Mouse (Mus musculus): ENCODE measurements around the gene Krtap4-8. TPM values are rescaled to one million over a fixed set of nuclear protein-coding genes. Genes with fewer than 3 reads are reported as not detected.

Gene Krtap4-8
- polyA plus RNA-seq, 1 experiment from 2014 or later = not detected

GRCm38 (mm10) chr11:99768410-99768809 lies 12.1 kb downstream of the Krtap4-8 start:
- no peaks in the 10 kb centered on the region for H3K9me3 ChIP-seq (replicated peaks; ENCODE audit: control insufficient read depth, low read length)
- ATAC-seq (ENCODE audit: low read depth) = no peak
- H3K9ac ChIP-seq (ENCODE audit: low read depth, low read length) = no peak overlapping the region
- H3K4me3 ChIP-seq (ENCODE audit: low read depth, low read length) = no peak overlapping the region
- H3K27me3 ChIP-seq (ENCODE audit: control insufficient read depth, insufficient read depth, low read depth, low read length) = no peaks in the 10 kb centered on the region
- H3K27ac ChIP-seq (ENCODE audit: low read length) = no peak overlapping the region
- 50% methylated on average over 2 of the region's 2 CpGs for WGBS (ENCODE audit: insufficient replicate concordance)
- no peaks in the 10 kb centered on the region for H3K4me1 ChIP-seq (ENCODE audit: control insufficient read depth, low read depth, low read length)
- H3K4me2 ChIP-seq (ENCODE audit: low read depth, low read length) = no peak overlapping the region
- no peaks in the 10 kb centered on the region for H3K36me3 ChIP-seq (ENCODE audit: control insufficient read depth, insufficient read depth)

- no peak overlapping the region for H3K9ac ChIP-seq (ENCODE audit: low read depth, low read length)
- H3K27me3 ChIP-seq (ENCODE audit: control insufficient read depth, insufficient read depth, low read depth, low read length) = no peaks in the 10 kb centered on the region
- no peak overlapping the region for H3K4me2 ChIP-seq (ENCODE audit: low read depth, low read length)
- H3K36me3 ChIP-seq (ENCODE audit: control insufficient read depth, insufficient read depth) = no peaks in the 10 kb centered on the region
- WGBS (ENCODE audit: insufficient replicate concordance) = 50% methylated on average over 1 of the region's 1 CpGs
- no peaks in the 10 kb centered on the region for H3K9me3 ChIP-seq (replicated peaks; ENCODE audit: control insufficient read depth, low read length)
- no peak overlapping the region for H3K4me3 ChIP-seq (ENCODE audit: low read depth, low read length)
- H3K4me1 ChIP-seq (ENCODE audit: control insufficient read depth, low read depth, low read length) = no peaks in the 10 kb centered on the region
- ATAC-seq (ENCODE audit: low read depth) = no peak
- no peak overlapping the region for H3K27ac ChIP-seq (ENCODE audit: low read length)
Measured at GRCm38 (mm10) chr11:99758877-99759276, 21.6 kb downstream of the Krtap4-8 start.

GRCm38 (mm10) chr11:99743985-99744384 lies 36.5 kb downstream of the Krtap4-8 start:
- 62% methylated on average over 3 of the region's 3 CpGs for WGBS (ENCODE audit: insufficient replicate concordance)
- no peak for ATAC-seq (ENCODE audit: low read depth)
- no peaks in the 10 kb centered on the region for H3K9me3 ChIP-seq (replicated peaks; ENCODE audit: control insufficient read depth, low read length)
- no peaks in the 10 kb centered on the region for H3K27me3 ChIP-seq (ENCODE audit: control insufficient read depth, insufficient read depth, low read depth, low read length)
- H3K4me2 ChIP-seq (ENCODE audit: low read depth, low read length) = no peak overlapping the region
- H3K4me1 ChIP-seq (ENCODE audit: control insufficient read depth, low read depth, low read length) = no peaks in the 10 kb centered on the region
- no peak overlapping the region for H3K4me3 ChIP-seq (ENCODE audit: low read depth, low read length)
- H3K27ac ChIP-seq (ENCODE audit: low read length) = no peak overlapping the region
- H3K36me3 ChIP-seq (ENCODE audit: control insufficient read depth, insufficient read depth) = no peaks in the 10 kb centered on the region
- H3K9ac ChIP-seq (ENCODE audit: low read depth, low read length) = no peak overlapping the region

- no peaks in the 10 kb centered on the region for H3K36me3 ChIP-seq (ENCODE audit: control insufficient read depth, insufficient read depth)
- H3K4me1 ChIP-seq (ENCODE audit: control insufficient read depth, low read depth, low read length) = no peaks in the 10 kb centered on the region
- H3K27me3 ChIP-seq (ENCODE audit: control insufficient read depth, insufficient read depth, low read depth, low read length) = no peaks in the 10 kb centered on the region
- no peak within 1 kb of the TSS for H3K27ac ChIP-seq (ENCODE audit: low read length)
- H3K4me3 ChIP-seq (ENCODE audit: low read depth, low read length) = no peak within 1 kb of the TSS
- H3K4me2 ChIP-seq (ENCODE audit: low read depth, low read length) = no peak within 1 kb of the TSS
- H3K9me3 ChIP-seq (replicated peaks; ENCODE audit: control insufficient read depth, low read length) = no peaks in the 10 kb centered on the region
- no peak for ATAC-seq (ENCODE audit: low read depth)
- WGBS (ENCODE audit: insufficient replicate concordance) = 42% methylated on average over 2 of the region's 2 CpGs
- no peak within 1 kb of the TSS for H3K9ac ChIP-seq (ENCODE audit: low read depth, low read length)
Measured at GRCm38 (mm10) chr11:99734190-99734589, 46.3 kb downstream of the Krtap4-8 start, which contains the start of gene Gm14180. Gene Gm14180, minus strand, starts transcription at chr11:99734290.

Other genes with a start within 250 kb of the Krtap4-8 start
- gene Krt40, start 237.5 kb downstream of the Krtap4-8 start, polyA plus RNA-seq (2015; fragmentation: Nextera tagmentation; extraction: Ambion mirVana) = not detected in 2 replicates
- not detected in 2 replicates for gene Krtap3-3, start 229.8 kb downstream of the Krtap4-8 start, polyA plus RNA-seq (2015; fragmentation: Nextera tagmentation; extraction: Ambion mirVana)
- gene Krtap3-2, start 223.9 kb downstream of the Krtap4-8 start, polyA plus RNA-seq (2015; fragmentation: Nextera tagmentation; extraction: Ambion mirVana) = not detected in 2 replicates
- not detected in 2 replicates for gene Gm11939, start 221.2 kb downstream of the Krtap4-8 start, polyA plus RNA-seq (2015; fragmentation: Nextera tagmentation; extraction: Ambion mirVana)
- gene Krtap3-1, start 214.1 kb downstream of the Krtap4-8 start, polyA plus RNA-seq (2015; fragmentation: Nextera tagmentation; extraction: Ambion mirVana) = not detected in 2 replicates
- not detected in 2 replicates for gene Krtap1-5, start 199.7 kb downstream of the Krtap4-8 start, polyA plus RNA-seq (2015; fragmentation: Nextera tagmentation; extraction: Ambion mirVana)
- gene Krtap1-4, start 197.1 kb downstream of the Krtap4-8 start, polyA plus RNA-seq (2015; fragmentation: Nextera tagmentation; extraction: Ambion mirVana) = not detected in 2 replicates
- gene Krtap1-3, start 189.4 kb downstream of the Krtap4-8 start, polyA plus RNA-seq (2015; fragmentation: Nextera tagmentation; extraction: Ambion mirVana) = not detected in 2 replicates
- gene Krtap9-3, start 182.6 kb downstream of the Krtap4-8 start, polyA plus RNA-seq (2015; fragmentation: Nextera tagmentation; extraction: Ambion mirVana) = not detected in 2 replicates
- not detected in 2 replicates for gene Gm11938, start 177.4 kb downstream of the Krtap4-8 start, polyA plus RNA-seq (2015; fragmentation: Nextera tagmentation; extraction: Ambion mirVana)
- gene Gm11937, start 170.5 kb downstream of the Krtap4-8 start, polyA plus RNA-seq (2015; fragmentation: Nextera tagmentation; extraction: Ambion mirVana) = not detected in 2 replicates
- gene Krtap2-4, start 165.9 kb downstream of the Krtap4-8 start, polyA plus RNA-seq (2015; fragmentation: Nextera tagmentation; extraction: Ambion mirVana) = not detected in 2 replicates
- gene Gm11562, start 160.3 kb downstream of the Krtap4-8 start, polyA plus RNA-seq (2015; fragmentation: Nextera tagmentation; extraction: Ambion mirVana) = not detected in 2 replicates
- not detected in 2 replicates for gene Krtap4-1, start 152.5 kb downstream of the Krtap4-8 start, polyA plus RNA-seq (2015; fragmentation: Nextera tagmentation; extraction: Ambion mirVana)
- gene Krtap4-2, start 145.6 kb downstream of the Krtap4-8 start, polyA plus RNA-seq (2015; fragmentation: Nextera tagmentation; extraction: Ambion mirVana) = not detected in 2 replicates
- gene Krtap4-7, start 136.6 kb downstream of the Krtap4-8 start, polyA plus RNA-seq (2015; fragmentation: Nextera tagmentation; extraction: Ambion mirVana) = not detected in 2 replicates
- gene Gm11555, start 130.5 kb downstream of the Krtap4-8 start, polyA plus RNA-seq (2015; fragmentation: Nextera tagmentation; extraction: Ambion mirVana) = not detected in 2 replicates
- not detected in 2 replicates for gene Gm11563, start 121.7 kb downstream of the Krtap4-8 start, polyA plus RNA-seq (2015; fragmentation: Nextera tagmentation; extraction: Ambion mirVana)
- gene Krtap4-6, start 114.7 kb downstream of the Krtap4-8 start, polyA plus RNA-seq (2015; fragmentation: Nextera tagmentation; extraction: Ambion mirVana) = not detected in 2 replicates
- not detected in 2 replicates for gene Gm14190, start 90.0 kb downstream of the Krtap4-8 start, polyA plus RNA-seq (2015; fragmentation: Nextera tagmentation; extraction: Ambion mirVana)
- not detected in 2 replicates for gene Gm14180, start 46.4 kb downstream of the Krtap4-8 start, polyA plus RNA-seq (2015; fragmentation: Nextera tagmentation; extraction: Ambion mirVana)
- gene Gm11595, start 7.8 kb downstream of the Krtap4-8 start, polyA plus RNA-seq (2015; fragmentation: Nextera tagmentation; extraction: Ambion mirVana) = not detected in 2 replicates
- not detected in 2 replicates for gene Krtap4-9, start 4.5 kb upstream of the Krtap4-8 start, polyA plus RNA-seq (2015; fragmentation: Nextera tagmentation; extraction: Ambion mirVana)
- not detected in 2 replicates for gene Gm11596, start 12.8 kb upstream of the Krtap4-8 start, polyA plus RNA-seq (2015; fragmentation: Nextera tagmentation; extraction: Ambion mirVana)
- gene Gm11569, start 18.2 kb upstream of the Krtap4-8 start, polyA plus RNA-seq (2015; fragmentation: Nextera tagmentation; extraction: Ambion mirVana) = not detected in 2 replicates
- gene Gm11554, start 23.7 kb upstream of the Krtap4-8 start, polyA plus RNA-seq (2015; fragmentation: Nextera tagmentation; extraction: Ambion mirVana) = not detected in 2 replicates
- not detected in 2 replicates for gene Krtap4-13, start 29.2 kb upstream of the Krtap4-8 start, polyA plus RNA-seq (2015; fragmentation: Nextera tagmentation; extraction: Ambion mirVana)
- gene Gm11564, start 35.0 kb upstream of the Krtap4-8 start, polyA plus RNA-seq (2015; fragmentation: Nextera tagmentation; extraction: Ambion mirVana) = not detected in 2 replicates
- gene 2300003K06Rik, start 57.4 kb upstream of the Krtap4-8 start, polyA plus RNA-seq (2015; fragmentation: Nextera tagmentation; extraction: Ambion mirVana) = not detected in 2 replicates
- gene Krtap4-16, start 70.9 kb upstream of the Krtap4-8 start, polyA plus RNA-seq (2015; fragmentation: Nextera tagmentation; extraction: Ambion mirVana) = not detected in 2 replicates
- not detected in 2 replicates for gene Gm11568, start 77.2 kb upstream of the Krtap4-8 start, polyA plus RNA-seq (2015; fragmentation: Nextera tagmentation; extraction: Ambion mirVana)
- gene Gm11559, start 83.8 kb upstream of the Krtap4-8 start, polyA plus RNA-seq (2015; fragmentation: Nextera tagmentation; extraction: Ambion mirVana) = not detected in 2 replicates
- gene Krtap9-1, start 92.7 kb upstream of the Krtap4-8 start, polyA plus RNA-seq (2015; fragmentation: Nextera tagmentation; extraction: Ambion mirVana) = not detected in 2 replicates
- gene Gm11567, start 98.5 kb upstream of the Krtap4-8 start, polyA plus RNA-seq (2015; fragmentation: Nextera tagmentation; extraction: Ambion mirVana) = not detected in 2 replicates
- gene Krtap31-1, start 127.2 kb upstream of the Krtap4-8 start, polyA plus RNA-seq (2015; fragmentation: Nextera tagmentation; extraction: Ambion mirVana) = not detected in 2 replicates
- not detected in 2 replicates for gene Gm11565, start 134.0 kb upstream of the Krtap4-8 start, polyA plus RNA-seq (2015; fragmentation: Nextera tagmentation; extraction: Ambion mirVana)
- not detected in 2 replicates for gene Krtap31-2, start 155.6 kb upstream of the Krtap4-8 start, polyA plus RNA-seq (2015; fragmentation: Nextera tagmentation; extraction: Ambion mirVana)
- gene Krtap9-5, start 167.8 kb upstream of the Krtap4-8 start, polyA plus RNA-seq (2015; fragmentation: Nextera tagmentation; extraction: Ambion mirVana) = not detected in 2 replicates
- gene Krtap29-1, start 198.3 kb upstream of the Krtap4-8 start, polyA plus RNA-seq (2015; fragmentation: Nextera tagmentation; extraction: Ambion mirVana) = not detected in 2 replicates
- gene Krtap16-1, start 205.9 kb upstream of the Krtap4-8 start, polyA plus RNA-seq (2015; fragmentation: Nextera tagmentation; extraction: Ambion mirVana) = not detected in 2 replicates
- not detected in 2 replicates for gene Krtap17-1, start 213.3 kb upstream of the Krtap4-8 start, polyA plus RNA-seq (2015; fragmentation: Nextera tagmentation; extraction: Ambion mirVana)
- gene Krt33a, start 235.5 kb upstream of the Krtap4-8 start, polyA plus RNA-seq (2015; fragmentation: Nextera tagmentation; extraction: Ambion mirVana) = not detected in 2 replicates
- gene Krt33b, start 249.2 kb upstream of the Krtap4-8 start, polyA plus RNA-seq (2015; fragmentation: Nextera tagmentation; extraction: Ambion mirVana) = not detected in 2 replicates

All from liver, embryonic 16.5 days (tissue).